In genomic region chr3:108013331-108013871, GRCm38 (mm10) we compare ENCODE assay signal across 9 mouse cellular contexts. TPM values are rescaled to one million over a fixed set of nuclear protein-coding genes. Genes with fewer than 3 reads are reported as not detected.
DNase-seq lines count a peak whose midpoint lies in the region; ATAC-seq and TF ChIP-seq lines count a peak whose summit lies in the region.
"Had no signal": no experiment of that assay in that cellular context is flagged by ENCODE, and none has a peak within 500 bp of the region (broad histone marks: within the 10 kb centered on the region; RNA-seq: fewer than 3 reads in every experiment).

No protein-coding gene starts in this region.

- H3K4me3 ChIP-seq in forebrain, embryonic 15.5 days: no peak overlapping the region

- no peaks in the 10 kb centered on the region for H3K9me3 ChIP-seq in forebrain, embryonic 15.5 days

- intact Hi-C loops in heart, postnatal 25 days (cut with DNase I): no loop called here
- intact Hi-C loops in left cerebral cortex, postnatal 10 days (cut with DNase I): loop anchor here (10.0 kb wide), 1 partner anchor 79 kb away; the partner anchor contains the start of gene Gstm7

- no peaks in the 10 kb centered on the region for H3K27me3 ChIP-seq in forebrain, embryonic 15.5 days

- H3K27ac ChIP-seq in forebrain, embryonic 15.5 days (replicated peaks): no peak overlapping the region

- peaks cover 18% of the 10 kb centered on the region for H3K4me1 ChIP-seq in forebrain, embryonic 15.5 days

- no peak for TF ChIP-seq CTCF in brain, embryonic 14.5 days (IDR thresholded peaks at IDR 0.05; ENCODE audit: borderline replicate concordance, extremely low read depth, insufficient read depth, insufficient read length)

- DNase-seq in right cerebral cortex, adult 18-20 months: peak; percentile 82
- no peak for DNase-seq in right cerebral cortex, postnatal 4 days
- peak; percentile 43 for DNase-seq in brain, embryonic 14.5 days (ENCODE audit: low read depth)
- DNase-seq in heart, postnatal 25 days (ENCODE audit: low spot score): peak; percentile 63
- DNase-seq in left cerebral cortex, postnatal 10 days (ENCODE audit: extremely low spot score in 1 of 2, low spot score in 2 of 2): peak; percentile 36 to 55
- DNase-seq in skeletal muscle tissue, adult 2 months (ENCODE audit: low read depth, low spot score): peak; percentile 72

- TF ChIP-seq POLR2A in brain, embryonic 14.5 days (IDR thresholded peaks at IDR 0.05; ENCODE audit: borderline replicate concordance, extremely low read depth, insufficient read depth, insufficient read length, poor library complexity, severe bottlenecking): no peak

- WGBS in forebrain, embryonic 15.5 days: 75% methylated on average over 4 of the region's 4 CpGs

- no peak for ATAC-seq in forebrain, embryonic 15.5 days (replicated peaks)
- ATAC-seq in megakaryocyte-erythroid progenitor cell, adult 5-6 weeks (replicated peaks; ENCODE audit: low FRiP score, low TSS enrichment, poor library complexity, severe bottlenecking): no peak

- no peak overlapping the region for H3K9ac ChIP-seq in forebrain, embryonic 15.5 days (replicated peaks)

- H3K4me2 ChIP-seq in forebrain, embryonic 15.5 days (replicated peaks): no peak overlapping the region

- no peaks in the 10 kb centered on the region for H3K36me3 ChIP-seq in forebrain, embryonic 15.5 days

RNA-seq across cellular contexts. Expression of gene Gstm1, which starts 4.4 kb away (rescaled TPM):
- 33.4 and 38.5 TPM in 2 replicates for polyA plus RNA-seq in brain, embryonic 14.5 days (2012; rRNA removed)
- total RNA-seq in heart, postnatal 25 days (2021): 100 to 1,000 TPM; 224 to 232 TPM
- total RNA-seq in left cerebral cortex, postnatal 10 days (2021): 10 to 100 TPM; 54.5 to 67.8 TPM
- 44.0 and 60.7 TPM in 2 replicates for polyA plus RNA-seq in forebrain, embryonic 15.5 days (2015; fragmentation: Nextera tagmentation; extraction: Ambion mirVana)
- total RNA-seq in megakaryocyte-erythroid progenitor cell, adult 5-6 weeks (2014; fragmentation: Nextera tagmentation): 9.1 and 18.8 TPM in 2 replicates
- 8.4 and 14.7 TPM in 2 replicates for total RNA-seq in megakaryocyte-erythroid progenitor cell, adult 5-6 weeks (2017)

RNA-seq across cellular contexts. Expression of gene Gstm2, which starts 27.1 kb away (rescaled TPM):
- 5.8 and 6.9 TPM in 2 replicates for polyA plus RNA-seq in brain, embryonic 14.5 days (2012; rRNA removed)
- total RNA-seq in heart, postnatal 25 days (2021): 100 to 1,000 TPM; 137 to 156 TPM
- total RNA-seq in left cerebral cortex, postnatal 10 days (2021): 1 to 10 TPM; 2.5 to 3.7 TPM
- 4.3 and 4.5 TPM in 2 replicates for polyA plus RNA-seq in forebrain, embryonic 15.5 days (2015; fragmentation: Nextera tagmentation; extraction: Ambion mirVana)
- total RNA-seq in megakaryocyte-erythroid progenitor cell, adult 5-6 weeks (2014; fragmentation: Nextera tagmentation): not detected in 2 replicates
- 1.5 and 2.6 TPM in 2 replicates for total RNA-seq in megakaryocyte-erythroid progenitor cell, adult 5-6 weeks (2017)

RNA-seq across cellular contexts. Expression of gene Gstm4, which starts 31.3 kb away (rescaled TPM):
- polyA plus RNA-seq in brain, embryonic 14.5 days (2012; rRNA removed): 13.2 and 15.3 TPM in 2 replicates
- 10 to 100 TPM; 10.9 TPM for total RNA-seq in heart, postnatal 25 days (2021)
- 10 to 100 TPM; 13.2 to 13.5 TPM for total RNA-seq in left cerebral cortex, postnatal 10 days (2021)
- 12.4 and 15.1 TPM in 2 replicates for polyA plus RNA-seq in forebrain, embryonic 15.5 days (2015; fragmentation: Nextera tagmentation; extraction: Ambion mirVana)
- 2.8 and 3.6 TPM in 2 replicates for total RNA-seq in megakaryocyte-erythroid progenitor cell, adult 5-6 weeks (2014; fragmentation: Nextera tagmentation)
- total RNA-seq in megakaryocyte-erythroid progenitor cell, adult 5-6 weeks (2017): 1.7 and 2.9 TPM in 2 replicates

RNA-seq across cellular contexts. Expression of gene Gstm3, which starts 44.3 kb away (rescaled TPM):
- 0.06 TPM in 1 of 2 replicates, not detected in the other for polyA plus RNA-seq in brain, embryonic 14.5 days (2012; rRNA removed)
- total RNA-seq in heart, postnatal 25 days (2021): not detected
- not detected for total RNA-seq in left cerebral cortex, postnatal 10 days (2021)
- not detected in 2 replicates for polyA plus RNA-seq in forebrain, embryonic 15.5 days (2015; fragmentation: Nextera tagmentation; extraction: Ambion mirVana)
- total RNA-seq in megakaryocyte-erythroid progenitor cell, adult 5-6 weeks (2014; fragmentation: Nextera tagmentation): not detected in 2 replicates
- total RNA-seq in megakaryocyte-erythroid progenitor cell, adult 5-6 weeks (2017): not detected in 2 replicates
- total RNA-seq: common myeloid progenitor, adult 5-6 weeks had no signal

Comparison
In these comparisons a context has a peak if more than half of its experiments do, and no peak if none do; other contexts are left out.
1. RNA of gene Gstm2, which starts 27.1 kb away (total RNA-seq): 137 to 156 TPM in heart, postnatal 25 days; 2.5 to 3.7 TPM in left cerebral cortex, postnatal 10 days and 1.5 to 2.6 TPM in megakaryocyte-erythroid progenitor cell, adult 5-6 weeks; every median in the first group is over 10 times any median in the second.